Mouse (Mus musculus) spleen, adult 2 months (tissue): ENCODE data around the gene Mylk4. TPM values are rescaled to one million over a fixed set of nuclear protein-coding genes. Genes with fewer than 3 reads are reported as not detected.

Experiments
- DNase-seq, 2 experiments: peaks; one replicate each; pipeline versions ENCODE4 v3.0.0 to v3.0.0-alpha.2; 2012 to 2021; ENCODE audit warnings: low spot score in 2 of 2, low read depth in 1 of 2
- H3K27ac ChIP-seq: fragments of 200-500 bp; 2 replicates; pipeline ENCODE4 v1.5.1; 2012; ENCODE audit warnings: low read length, inconsistent platforms; ENCODE audit not compliant: insufficient read depth
- H3K27me3 ChIP-seq: fragments of 200-500 bp; 2 replicates; pipeline ENCODE4 v1.6.1; 2012; ENCODE audit warnings: mild to moderate bottlenecking, moderate library complexity, low read length, inconsistent platforms; ENCODE audit not compliant: control insufficient read depth, insufficient read depth
- H3K36me3 ChIP-seq: fragments of 200-500 bp; 2 replicates; pipeline ENCODE4 v1.6.1; 2012; ENCODE audit warnings: mild to moderate bottlenecking, low read length, inconsistent platforms; ENCODE audit not compliant: control insufficient read depth, insufficient read depth
- H3K4me1 ChIP-seq: fragments of 200-500 bp; 2 replicates; pipeline ENCODE4 v1.6.1; 2011; ENCODE audit warnings: inconsistent platforms; ENCODE audit not compliant: control insufficient read depth, insufficient read depth, insufficient read length
- H3K4me3 ChIP-seq: fragments of 200-500 bp; 2 replicates; pipeline ENCODE4 v1.5.1; 2011; ENCODE audit warnings: mild to moderate bottlenecking, inconsistent platforms; ENCODE audit not compliant: insufficient read depth, insufficient read length; ENCODE audit errors: extremely low read depth
- CTCF ChIP-seq: fragments of 200-500 bp; IDR thresholded peaks from 2 replicates; pipeline ENCODE4 v1.5.1; 2011; ENCODE audit warnings: mild to moderate bottlenecking, inconsistent platforms; ENCODE audit not compliant: insufficient read depth, insufficient read length, insufficient replicate concordance; ENCODE audit errors: extremely low read depth
- POLR2A ChIP-seq: fragments of 200-500 bp; IDR thresholded peaks from 2 replicates; pipeline ENCODE4 v1.6.1; 2011; ENCODE audit warnings: low read depth, low read length, inconsistent platforms
- WGBS: fragments of 180-500 bp; shearing (Covaris S2); methylation state at CpG from one replicate; pipeline ENCODE4 v1.1.7; 2018; 5-methylcytosine and 5-hydroxymethylcytosine counted together
- polyA plus RNA-seq: library from polyadenylated mRNA; depleted of rRNA; stranded (reverse); fragments of >200 nt; gene quantifications from 2 replicates; pipeline ENCODE4 v1.2.3, GENCODE M21; 2012

The Mylk4 gene
- polyA plus RNA-seq, 1 experiment, result not detected

- WGBS, result 50% methylated on average over 3 of the region's 3 CpGs
- H3K36me3 ChIP-seq, result peaks cover 17% of the 10 kb centered on the region
- H3K4me3 ChIP-seq, result no peak overlapping the region
- no peak for DNase-seq
- no peak for TF ChIP-seq CTCF
- TF ChIP-seq POLR2A, result no peak
- no peaks in the 10 kb centered on the region for H3K27me3 ChIP-seq
- H3K27ac ChIP-seq, result no peak overlapping the region
- peaks cover 4% of the 10 kb centered on the region; the same call in 1 of the 2 replicates for H3K4me1 ChIP-seq
Observed at GRCm38 (mm10) chr13:32807624-32808023, 23.9 kb upstream of the Mylk4 start.

DNA sequence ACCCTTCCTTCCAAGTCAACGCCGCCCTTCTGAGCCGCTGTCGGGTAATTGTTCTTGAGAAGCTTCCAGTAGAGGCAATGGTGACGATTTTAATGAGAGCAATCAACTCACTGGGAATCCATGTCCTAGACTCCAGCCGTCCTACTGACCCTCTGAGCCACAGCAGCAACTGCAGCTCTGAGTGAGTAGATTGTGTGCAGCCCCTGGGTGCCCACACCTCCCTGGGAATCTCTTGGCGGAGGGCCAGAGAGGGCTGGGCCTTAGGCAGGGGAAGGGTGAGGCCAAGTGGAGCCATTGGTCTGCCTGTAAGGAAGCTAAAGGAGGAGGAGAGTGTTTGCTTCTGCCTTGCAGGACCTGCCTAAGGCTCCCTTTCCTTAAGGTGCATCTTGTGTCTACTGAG is 23.1 kb upstream of the Mylk4 start:
- H3K27me3 ChIP-seq, result no peaks in the 10 kb centered on the region
- H3K4me1 ChIP-seq, result peaks cover 6% of the 10 kb centered on the region; the same call in 1 of the 2 replicates
- no peak for DNase-seq
- peaks cover 17% of the 10 kb centered on the region for H3K36me3 ChIP-seq
- no peak overlapping the region for H3K27ac ChIP-seq
- 94% methylated on average over 7 of the region's 7 CpGs for WGBS
- H3K4me3 ChIP-seq, result no peak overlapping the region
- TF ChIP-seq POLR2A (no peak), CTCF (no peak)

DNA sequence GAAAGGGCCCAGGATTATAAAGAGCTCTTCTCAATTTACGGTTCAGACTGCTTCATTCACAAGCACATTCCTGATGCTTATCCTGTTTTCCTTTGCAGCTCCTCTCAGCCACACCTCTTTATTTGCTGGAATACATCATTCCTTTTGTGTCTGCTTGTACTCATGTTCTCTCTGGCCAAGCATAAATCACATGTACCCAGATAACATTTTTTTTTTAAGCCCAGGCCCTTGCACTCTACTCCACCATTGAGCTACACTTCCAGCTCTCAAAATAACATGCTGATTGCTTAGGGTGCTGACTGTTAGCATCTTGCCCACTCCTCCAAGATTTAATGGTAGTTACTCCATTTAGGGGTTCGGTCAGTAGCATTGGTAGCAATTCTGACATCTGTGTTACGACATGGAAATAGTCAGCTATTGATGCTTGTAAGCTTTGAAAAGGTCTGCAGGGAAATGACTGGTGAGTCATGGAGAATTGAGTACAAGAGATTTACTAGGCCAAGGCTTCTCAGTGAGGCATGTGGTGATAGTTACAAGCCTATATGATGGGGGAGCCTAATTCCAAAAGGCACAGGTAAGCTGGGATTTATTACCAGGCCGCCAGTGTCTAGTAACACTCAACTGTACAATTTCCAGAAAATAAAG is 20.1 kb upstream of the Mylk4 start:
- Histone ChIP-seq H3K4me1 (peaks cover 6% of the 10 kb centered on the region; the same call in 1 of the 2 replicates), H3K27ac (no peak overlapping the region), H3K27me3 (no peaks in the 10 kb centered on the region), H3K4me3 (no peak overlapping the region), H3K36me3 (peaks cover 13% of the 10 kb centered on the region)
- 89% methylated on average over 4 of the region's 4 CpGs for WGBS
- TF ChIP-seq CTCF (no peak), POLR2A (no peak)
- no peak for DNase-seq

GRCm38 (mm10) chr13:32802259-32803081 is 18.7 kb upstream of the Mylk4 start, which contains the start of gene D930007J09Rik:
D930007J09Rik (minus strand) TSS chr13:32802849.
- WGBS, result 1% methylated on average over 95 of the region's 95 CpGs
- Histone ChIP-seq H3K36me3 (peaks cover 9% of the 10 kb centered on the region), H3K27ac (peak within 1 kb of the TSS; percentile 47), H3K4me3 (peak within 1 kb of the TSS; percentile 74), H3K27me3 (no peaks in the 10 kb centered on the region), H3K4me1 (peaks cover 6% of the 10 kb centered on the region; the same call in 1 of the 2 replicates)
- peak in 1 of 2 experiments; percentile 19 for DNase-seq
- TF ChIP-seq POLR2A, result no peak
- no peak for TF ChIP-seq CTCF

- H3K27ac ChIP-seq, result peak within 1 kb of the TSS; percentile 47
- under 1% methylated on average over 43 of the region's 51 CpGs for WGBS
- TF ChIP-seq CTCF (peak; percentile 4; the same call in 1 of the 2 replicates), POLR2A (peak; percentile 56)
Observed at GRCm38 (mm10) chr13:32801693-32802221, 18.0 kb upstream of the Mylk4 start, which contains the start of gene Wrnip1. Wrnip1 (plus strand) TSS chr13:32802038.

GRCm38 (mm10) chr13:32800859-32801258 is 17.1 kb upstream of the Mylk4 start:
- H3K36me3 ChIP-seq, result peaks cover 2% of the 10 kb centered on the region
- peaks cover 6% of the 10 kb centered on the region; the same call in 1 of the 2 replicates for H3K4me1 ChIP-seq
- H3K27ac ChIP-seq, result no peak overlapping the region
- H3K27me3 ChIP-seq, result no peaks in the 10 kb centered on the region
- peak; percentile 57 to 61 for DNase-seq
- no peak overlapping the region for H3K4me3 ChIP-seq
- TF ChIP-seq POLR2A, result no peak
- peak; percentile 31; the same call in 1 of the 2 replicates for TF ChIP-seq CTCF

More at GRCm38 (mm10) chr13:32801693-32802221, 18.0 kb upstream of the Mylk4 start, which contains the start of gene Wrnip1:
- peaks cover 5% of the 10 kb centered on the region for H3K36me3 ChIP-seq
- peak; percentile 93 to 94 for DNase-seq
- no peaks in the 10 kb centered on the region for H3K27me3 ChIP-seq
- H3K4me1 ChIP-seq, result peaks cover 6% of the 10 kb centered on the region; the same call in 1 of the 2 replicates
- H3K4me3 ChIP-seq, result peak within 1 kb of the TSS; percentile 74

DNA sequence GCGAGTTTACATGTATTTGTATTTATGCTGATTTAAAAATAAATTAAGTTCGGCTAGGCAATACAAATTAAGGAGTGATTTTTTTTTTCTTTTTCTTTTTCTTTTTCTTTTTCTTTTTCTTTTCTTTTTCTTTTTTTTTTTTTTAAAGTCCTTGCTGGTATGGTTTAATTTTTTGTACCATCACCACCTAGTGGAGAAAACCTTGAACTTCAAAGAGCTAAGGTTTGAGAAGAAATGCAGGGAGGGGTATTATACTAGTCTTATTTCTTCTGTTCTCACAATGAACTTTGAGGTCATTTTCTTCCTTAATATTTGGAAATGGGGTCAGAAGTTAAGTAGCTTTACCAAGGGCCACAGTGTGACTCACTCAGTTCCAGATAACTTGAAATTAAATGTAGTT is 15.4 kb upstream of the Mylk4 start:
- 71% methylated on average over 2 of the region's 2 CpGs for WGBS
- no peak for TF ChIP-seq CTCF
- TF ChIP-seq POLR2A, result no peak
- DNase-seq, result peak in 1 of 2 experiments; percentile 9

More for the DNA sequence above, 15.4 kb upstream of the Mylk4 start:
- Histone ChIP-seq H3K27me3 (no peaks in the 10 kb centered on the region), H3K36me3 (no peaks in the 10 kb centered on the region), H3K4me1 (peaks cover 6% of the 10 kb centered on the region; the same call in 1 of the 2 replicates), H3K4me3 (no peak overlapping the region), H3K27ac (no peak overlapping the region)
